Mouse (Mus musculus) megakaryocyte-erythroid progenitor cell, adult 5-6 weeks (primary cell): Measurements from ENCODE around the gene Ncaph. TPM values are rescaled to one million over a fixed set of nuclear protein-coding genes. Genes with fewer than 3 reads are reported as not detected.
"Not testable (repeated sequence)": the region's sequence is repeated elsewhere in the genome, so short reads cannot be mapped to it uniquely, and the experiment has no call there.

Experiments
- ATAC-seq: replicated peaks from 2 replicates; pipeline ENCODE4 v1.8.0; 2016; ENCODE audit warnings: mild to moderate bottlenecking, inconsistent platforms; ENCODE audit not compliant: severe bottlenecking, poor library complexity, low FRiP score, low TSS enrichment
- total RNA-seq, 2 experiments: library from RNA; stranded (forward) in 1 of 2; stranded (reverse) in 1 of 2; fragments of 200-1000, 215-1000 nt in 1 of 2; fragments of >200 nt in 1 of 2; fragmentation: Nextera tagmentation in 1 of 2; gene quantifications; 2 replicates each; pipeline ENCODE4 v1.2.3; 2014 to 2017

Gene Ncaph
- total RNA-seq (2014; fragmentation: Nextera tagmentation) (44.7 and 65.6 TPM in 2 replicates), total RNA-seq (2017) (55.8 and 57.3 TPM in 2 replicates)

DNA sequence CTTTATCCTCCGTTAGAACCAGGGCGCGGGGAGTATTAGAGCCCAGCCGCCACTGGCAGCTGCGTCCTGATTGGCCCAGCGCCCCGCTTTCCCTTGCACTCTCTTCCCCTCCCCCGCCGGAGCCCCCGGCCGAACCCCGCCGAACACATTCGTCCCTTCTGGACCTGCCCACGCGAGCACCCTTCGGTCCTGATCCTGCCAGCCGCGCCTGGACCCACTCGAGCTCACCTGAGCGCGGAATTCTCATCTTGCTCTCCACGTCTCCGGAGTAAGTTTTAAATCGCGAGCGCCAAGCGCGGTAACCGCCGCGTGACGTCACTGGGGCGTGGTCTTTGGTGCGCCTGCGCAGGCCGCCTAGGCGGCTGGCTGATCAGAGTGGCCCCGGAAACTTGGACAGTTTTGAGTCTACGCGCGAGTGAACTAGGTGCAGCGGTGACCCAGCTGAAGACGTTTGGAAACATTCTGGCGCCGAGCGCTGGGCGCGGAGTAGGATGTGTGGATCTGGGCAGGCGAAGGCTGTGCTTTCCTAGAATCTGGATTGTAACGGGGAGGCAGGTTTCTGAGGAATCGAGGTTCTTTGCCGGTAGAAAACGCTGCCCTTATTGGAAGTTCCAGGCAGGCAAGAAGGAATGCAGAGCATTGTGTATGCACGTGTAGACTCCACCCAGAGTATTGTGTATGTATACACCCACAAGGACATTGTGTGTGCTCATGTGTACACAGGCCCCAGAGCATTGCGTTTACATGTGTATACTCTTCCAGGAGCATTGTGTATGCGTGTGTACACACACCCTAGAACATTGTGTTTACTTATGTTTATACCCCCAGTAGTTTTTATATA, at the start of gene Ncaph:
Ncaph (minus strand) TSS at position 334 of the 841 bp plus-strand sequence.
- peak; percentile 85 for ATAC-seq

DNA sequence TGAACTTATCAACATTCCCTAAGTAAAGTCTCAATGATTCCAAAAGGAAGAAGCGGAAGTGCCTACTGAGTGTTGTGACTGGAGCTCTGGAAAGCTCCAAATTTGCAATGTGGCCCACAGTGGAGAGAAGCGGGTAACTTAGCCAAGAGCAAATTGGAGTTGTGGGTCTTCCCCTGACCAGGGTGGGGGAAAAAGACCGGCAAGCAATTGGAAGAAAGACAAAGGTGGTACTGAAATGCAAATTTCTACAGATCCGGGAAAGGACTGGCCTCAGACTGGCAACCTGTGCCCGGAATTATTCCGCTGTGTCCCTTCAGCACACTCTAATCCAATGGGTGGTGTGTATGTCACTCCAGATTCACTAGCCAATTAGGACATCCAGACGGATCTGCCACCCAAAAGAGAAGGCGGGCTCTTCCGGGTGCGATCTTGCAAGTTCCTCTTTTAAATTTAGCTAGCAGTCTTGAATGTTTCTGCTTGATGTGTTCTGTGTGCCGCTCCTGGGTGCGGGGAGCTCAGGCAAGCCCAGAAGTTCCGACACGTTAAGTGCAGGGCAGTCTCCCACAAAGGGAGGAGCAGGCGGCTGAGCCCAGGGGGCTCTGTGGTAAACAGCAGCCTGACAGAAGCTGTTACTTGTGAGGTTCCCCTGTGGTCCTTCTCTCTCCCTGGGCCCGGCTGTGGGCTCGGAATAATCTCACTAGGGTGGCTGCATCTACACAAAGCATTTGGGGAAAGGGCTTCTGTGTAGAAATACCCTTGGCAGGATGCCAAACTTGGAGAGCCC, 49.0 kb upstream of the Ncaph start:
- peak; percentile 100 for ATAC-seq

DNA sequence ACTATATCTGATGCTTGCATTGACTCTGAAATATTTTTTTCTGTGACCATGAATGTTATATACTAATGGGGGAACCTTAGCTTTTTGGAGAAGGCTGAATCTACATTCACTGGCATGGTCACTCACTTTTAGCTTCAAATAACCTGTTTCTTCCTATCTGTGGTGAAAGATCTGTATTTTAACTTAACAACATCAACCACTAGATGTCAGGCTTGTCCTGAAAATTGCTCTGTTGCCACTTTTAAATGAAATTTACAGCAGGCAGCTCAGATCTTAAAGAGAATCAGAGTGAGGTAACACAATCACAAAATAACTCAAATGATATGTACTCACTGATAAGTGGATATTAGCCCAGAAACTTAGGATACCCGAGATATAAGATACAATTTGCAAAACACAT, 32.5 kb upstream of the Ncaph start:
- ATAC-seq: not testable (repeated sequence)

DNA sequence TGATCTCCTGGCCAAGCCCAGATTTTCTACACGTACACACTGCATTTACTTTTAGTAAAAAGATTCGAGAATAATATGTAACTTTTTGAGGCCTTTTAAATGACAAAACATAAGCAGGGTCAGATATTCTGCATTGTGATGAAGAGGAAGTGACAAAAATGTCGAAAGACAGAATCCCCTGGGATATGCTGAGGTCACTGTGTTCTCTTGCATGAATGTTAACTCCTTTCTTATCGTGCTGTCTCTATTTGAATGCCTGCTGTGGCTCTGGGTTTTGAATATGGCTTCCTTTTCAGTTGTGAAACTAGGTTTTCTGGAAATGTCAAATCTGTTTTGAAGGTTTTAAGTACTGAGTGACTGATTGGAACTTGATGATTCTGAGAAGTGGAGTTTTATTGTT, 31.9 kb upstream of the Ncaph start:
- ATAC-seq: no peak

DNA sequence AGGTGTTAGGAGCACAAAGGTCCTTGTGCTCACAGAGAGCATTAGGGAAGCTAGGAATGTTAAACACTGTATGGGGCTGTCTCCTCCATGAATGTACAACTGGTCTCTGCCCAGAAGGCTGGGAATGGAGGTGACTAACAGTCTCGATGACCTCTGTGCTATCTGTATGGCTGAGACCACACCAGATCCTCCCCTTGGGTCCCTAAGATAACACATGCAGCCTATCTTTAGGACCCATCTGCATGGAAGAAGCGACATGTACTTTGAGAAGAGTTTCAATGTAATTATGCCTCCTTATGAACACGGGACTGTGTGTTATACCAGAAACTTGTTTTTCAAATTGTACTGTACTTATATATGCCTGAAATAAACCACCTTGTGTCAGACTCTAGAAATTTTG, 11.9 kb upstream of the Ncaph start:
- no peak for ATAC-seq

DNA sequence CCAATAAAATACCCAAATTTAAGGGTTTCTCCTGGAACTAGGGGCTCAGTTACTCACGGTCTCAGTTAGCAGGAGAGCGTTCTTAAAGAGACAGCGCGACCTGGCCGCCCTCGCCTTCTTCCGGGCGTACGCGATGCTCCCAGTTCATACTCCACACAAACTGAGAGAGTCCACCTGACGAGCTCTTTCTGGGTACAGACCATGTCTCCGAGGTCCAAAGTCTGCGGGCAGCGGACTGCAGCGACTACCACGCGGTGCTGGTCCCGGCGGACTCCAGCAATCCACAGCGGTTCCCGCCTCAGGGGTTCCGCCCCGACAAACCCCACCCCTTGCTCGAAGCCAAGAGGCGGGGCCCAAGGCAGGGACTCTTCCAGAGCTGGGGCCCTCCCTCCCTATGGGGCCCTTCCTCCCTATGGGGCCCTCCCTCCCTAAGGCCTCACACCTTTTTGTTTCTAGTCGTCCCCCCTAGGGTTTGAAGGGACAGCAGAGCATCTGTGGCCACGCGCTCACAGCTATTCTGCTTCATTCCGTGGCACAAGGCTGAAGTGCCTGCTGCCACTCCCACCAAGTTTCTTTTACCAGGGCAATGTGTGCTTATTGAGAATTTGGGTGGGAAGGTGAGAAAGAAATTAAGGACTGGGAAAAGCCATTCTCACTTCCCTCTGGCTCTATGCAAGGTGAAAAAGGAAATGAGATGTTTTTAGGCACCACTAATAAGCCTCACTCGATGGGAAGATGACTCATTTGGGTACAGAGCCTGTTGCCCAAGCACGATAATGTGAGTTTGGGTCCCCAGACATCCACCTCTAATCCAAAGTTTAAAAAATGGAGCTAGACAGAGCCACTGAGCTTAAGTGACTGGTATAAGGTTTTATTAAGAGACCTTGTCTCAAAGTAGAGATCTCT, 9.7 kb upstream of the Ncaph start, which contains the start of gene Itpripl1:
Itpripl1 (minus strand) TSS at position 285 of the 906 bp plus-strand sequence.
- peak; percentile 96 for ATAC-seq

DNA sequence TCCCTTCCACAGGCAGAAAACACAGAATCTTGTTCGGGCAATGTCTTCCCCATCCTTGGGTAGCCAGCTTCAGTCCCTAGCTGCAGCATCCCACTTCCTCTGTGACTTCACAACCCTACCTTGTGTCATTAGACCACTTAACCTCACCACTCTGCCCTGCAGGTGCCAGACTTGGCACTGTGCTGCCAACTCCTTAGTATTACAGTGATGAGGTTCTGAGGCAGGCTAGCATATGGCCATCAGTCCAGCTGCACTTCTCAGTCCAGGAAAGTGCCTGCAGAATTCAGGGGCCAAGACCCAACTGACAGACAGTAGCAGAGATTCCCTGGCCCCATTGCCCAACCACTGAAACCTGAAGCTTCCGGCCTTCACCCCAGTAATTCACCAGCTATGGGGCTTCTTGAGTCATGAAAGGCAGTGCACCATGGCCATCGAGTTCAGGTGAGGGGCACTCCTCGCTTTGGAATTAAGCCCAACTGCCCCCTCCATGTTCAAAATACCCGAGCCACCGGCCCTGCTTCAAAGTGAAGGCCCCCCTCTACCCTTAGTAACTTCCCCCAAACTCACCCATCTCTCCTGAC, 8.9 kb upstream of the Ncaph start:
- ATAC-seq: no peak

DNA sequence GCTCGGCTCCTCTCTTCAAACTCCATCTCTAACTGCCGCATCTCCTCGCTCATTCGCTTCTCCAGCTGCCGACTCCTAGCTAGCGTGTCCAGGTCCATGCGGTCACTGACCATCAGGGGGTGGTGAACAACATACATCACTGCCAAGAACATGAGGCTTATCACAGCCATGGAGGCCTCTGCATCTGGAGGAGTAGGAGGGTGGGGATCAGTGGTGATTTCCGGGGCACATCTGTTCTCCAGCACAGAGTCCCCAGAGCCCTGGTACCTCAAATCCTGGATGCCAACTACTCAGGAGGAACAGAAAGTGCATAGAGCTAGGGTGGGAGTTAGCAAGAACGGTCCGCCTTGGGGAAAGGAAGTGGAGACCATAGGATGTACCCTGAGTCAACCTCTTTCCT, 8.3 kb upstream of the Ncaph start:
- ATAC-seq: no peak

DNA sequence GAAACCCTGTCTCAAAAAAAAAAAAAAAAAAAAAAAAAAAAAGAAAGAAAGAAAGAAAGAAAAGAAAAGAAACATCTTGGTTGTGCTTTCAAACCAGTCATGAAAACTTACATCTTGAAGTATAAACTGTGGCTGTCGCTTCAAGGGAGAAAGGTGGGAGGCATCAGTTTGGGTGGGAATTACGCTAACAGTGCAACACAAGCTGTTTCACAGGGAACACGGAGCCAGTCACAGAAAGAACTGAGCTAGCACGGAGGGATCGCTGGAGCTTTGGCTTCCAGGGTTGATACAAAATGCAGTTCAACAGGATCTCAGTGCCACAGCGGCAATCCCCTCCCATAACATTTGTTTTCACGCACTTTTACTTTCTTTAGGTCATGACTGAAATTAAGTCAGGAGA, 6.3 kb upstream of the Ncaph start:
- ATAC-seq: no peak

DNA sequence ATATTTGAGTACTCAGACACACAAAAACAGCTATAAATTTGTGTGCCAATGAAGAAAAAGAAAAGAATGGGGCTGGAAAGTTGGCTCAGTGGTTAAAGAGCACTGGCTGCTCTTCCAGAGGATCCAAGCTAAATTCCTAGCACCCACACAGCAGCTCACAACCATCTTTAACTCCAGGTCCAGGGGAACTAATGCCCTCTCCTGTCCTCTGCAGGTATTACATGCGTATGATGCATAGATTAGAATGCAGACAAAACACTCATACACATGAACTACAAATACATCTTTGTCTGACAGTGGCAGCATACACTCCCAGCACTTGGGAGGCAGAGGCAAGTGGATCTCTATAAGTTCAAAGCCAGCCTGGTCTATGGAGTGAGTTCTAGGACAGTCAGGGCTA, 5.9 kb upstream of the Ncaph start:
- no peak for ATAC-seq

DNA sequence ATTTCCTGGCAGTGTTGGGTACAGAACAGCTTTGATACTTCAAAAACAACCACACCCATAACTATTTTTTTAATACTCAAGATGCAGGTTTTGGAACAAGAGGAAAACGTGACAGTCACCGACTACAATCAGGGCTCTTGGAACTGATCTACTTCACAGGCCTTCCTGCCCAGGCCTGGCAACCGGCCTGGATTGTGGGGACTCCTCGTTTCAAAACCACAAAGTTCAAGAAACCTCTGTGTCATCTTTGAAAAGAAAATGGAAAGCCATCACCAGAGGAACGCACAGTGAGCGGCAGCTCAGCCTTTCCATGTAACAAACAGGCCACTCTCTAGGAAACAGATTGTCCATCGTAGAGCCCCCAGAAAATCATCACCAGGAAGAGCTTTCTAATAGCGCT, 5.3 kb upstream of the Ncaph start:
- no peak for ATAC-seq

DNA sequence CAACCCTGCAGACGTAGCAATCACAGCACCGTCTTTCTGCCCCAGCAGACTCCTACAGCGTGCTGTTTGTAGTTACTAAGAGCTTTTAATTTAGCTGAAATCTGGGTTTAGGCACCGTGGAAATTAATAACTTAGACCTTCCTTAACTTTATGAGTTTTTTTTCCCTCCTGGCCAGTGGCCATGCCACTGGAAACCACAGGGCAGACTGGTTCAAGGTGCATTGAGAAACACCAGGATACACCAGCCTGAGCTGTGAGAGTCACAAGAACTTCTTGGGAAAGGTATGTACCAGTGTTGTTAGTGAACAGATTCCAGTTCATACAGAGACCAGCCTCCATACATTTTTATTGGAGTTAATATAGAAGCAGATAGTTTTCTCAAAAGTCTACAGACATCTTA, 4.7 kb upstream of the Ncaph start:
- ATAC-seq: no peak

DNA sequence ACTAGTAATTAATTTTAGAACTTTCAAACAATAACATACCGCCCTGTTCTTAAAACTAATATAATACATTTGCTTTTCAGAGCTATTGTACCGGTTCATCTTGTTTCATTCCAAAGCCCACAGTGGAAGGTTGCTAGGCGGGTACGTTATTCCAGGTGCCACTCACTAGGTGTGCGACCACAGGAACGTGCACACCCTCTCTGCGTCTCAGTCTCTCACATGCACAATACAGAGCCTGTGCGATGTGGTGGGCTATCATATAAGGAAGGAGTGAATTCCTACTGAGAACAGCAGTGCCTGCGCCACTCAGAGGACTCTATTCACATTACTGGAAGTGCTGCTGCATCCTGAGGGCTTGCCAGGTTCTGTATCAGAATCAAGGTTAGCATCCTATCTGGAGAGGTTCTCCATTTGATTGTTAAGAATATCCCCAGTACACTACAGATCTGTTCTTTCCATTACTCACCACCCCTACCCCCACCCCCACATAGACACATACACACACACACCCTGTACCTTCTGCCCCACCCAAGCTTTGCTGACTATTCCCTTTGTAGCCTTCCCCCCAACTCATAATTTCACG, 4.2 kb upstream of the Ncaph start:
- ATAC-seq: no peak

DNA sequence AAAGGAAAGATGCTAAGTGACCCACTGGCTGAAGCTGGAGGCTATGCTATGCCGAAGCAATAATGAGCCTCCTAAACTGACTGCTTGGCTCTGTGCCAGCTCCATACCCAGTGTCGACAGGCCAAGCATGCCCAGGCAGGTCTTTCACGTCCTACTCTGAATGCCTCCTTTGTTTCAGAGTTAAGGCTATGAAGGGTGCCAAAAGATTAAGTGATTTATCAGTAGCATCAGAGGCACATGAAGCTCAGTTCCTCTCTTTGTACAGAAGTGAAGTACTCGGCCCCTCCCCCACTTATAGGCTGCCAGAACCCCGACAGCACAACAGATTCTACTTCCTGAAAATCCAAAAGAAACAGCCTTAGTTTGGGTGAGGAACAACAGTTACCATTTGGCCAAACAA, 3.2 kb upstream of the Ncaph start:
- peak; percentile 21 for ATAC-seq

DNA sequence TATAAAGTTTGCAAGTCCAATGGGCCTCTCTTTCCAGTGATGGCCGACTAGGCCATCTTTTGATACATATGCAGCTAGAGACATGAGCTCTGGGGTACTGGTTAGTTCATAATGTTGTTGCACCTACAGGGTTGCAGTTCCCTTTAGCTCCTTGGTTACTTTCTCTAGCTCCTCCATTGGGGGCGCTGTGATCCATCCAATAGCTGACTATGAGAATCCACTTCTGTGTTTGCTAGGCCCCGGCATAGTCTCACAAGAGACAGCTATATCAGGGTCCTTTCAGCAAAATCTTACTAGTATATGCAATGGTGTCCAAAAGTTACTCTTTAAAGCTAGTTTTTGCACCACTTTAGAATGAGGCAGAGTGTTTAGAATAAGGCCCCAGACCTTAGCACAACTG, 1.5 kb upstream of the Ncaph start:
- not testable (repeated sequence) for ATAC-seq

DNA sequence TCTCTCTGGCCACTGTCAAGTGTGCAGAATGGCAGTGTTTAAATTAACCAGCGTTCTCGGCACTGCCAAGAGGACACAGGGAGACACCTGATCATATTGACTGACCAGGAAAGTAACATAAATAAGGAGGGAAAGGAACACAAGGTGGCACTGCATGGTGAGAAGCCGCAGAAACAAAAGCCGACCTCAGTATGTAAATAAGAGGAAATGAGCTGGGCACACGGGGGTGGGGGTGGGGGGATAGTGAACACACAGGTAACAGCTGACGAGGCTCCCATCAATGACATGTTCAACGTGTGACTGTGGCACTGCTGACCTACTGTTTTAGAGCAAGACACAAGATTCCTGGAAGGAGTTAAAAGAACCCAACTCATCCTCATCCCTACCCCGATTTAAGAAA, 2.4 kb downstream of the Ncaph start:
- no peak for ATAC-seq

DNA sequence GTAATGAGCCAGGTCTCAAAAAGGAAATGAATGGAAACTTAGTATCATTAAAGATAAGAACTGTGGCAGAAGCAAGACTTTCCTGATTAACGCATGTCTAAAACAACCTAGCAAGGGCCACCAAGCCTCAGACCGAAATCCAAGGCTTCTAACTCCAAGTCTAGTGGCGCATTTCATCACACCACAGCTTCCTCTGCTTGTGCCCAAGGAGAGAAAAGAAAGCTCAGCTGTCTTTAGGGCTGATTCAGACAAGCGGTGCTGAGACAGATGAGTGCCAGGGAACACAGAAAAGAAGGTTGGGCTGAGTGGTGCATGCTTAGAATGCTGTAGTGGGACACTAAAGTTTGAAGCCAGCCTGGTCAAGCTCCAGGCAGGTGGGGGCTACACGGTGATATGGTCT, 4.8 kb downstream of the Ncaph start:
- ATAC-seq: no peak

DNA sequence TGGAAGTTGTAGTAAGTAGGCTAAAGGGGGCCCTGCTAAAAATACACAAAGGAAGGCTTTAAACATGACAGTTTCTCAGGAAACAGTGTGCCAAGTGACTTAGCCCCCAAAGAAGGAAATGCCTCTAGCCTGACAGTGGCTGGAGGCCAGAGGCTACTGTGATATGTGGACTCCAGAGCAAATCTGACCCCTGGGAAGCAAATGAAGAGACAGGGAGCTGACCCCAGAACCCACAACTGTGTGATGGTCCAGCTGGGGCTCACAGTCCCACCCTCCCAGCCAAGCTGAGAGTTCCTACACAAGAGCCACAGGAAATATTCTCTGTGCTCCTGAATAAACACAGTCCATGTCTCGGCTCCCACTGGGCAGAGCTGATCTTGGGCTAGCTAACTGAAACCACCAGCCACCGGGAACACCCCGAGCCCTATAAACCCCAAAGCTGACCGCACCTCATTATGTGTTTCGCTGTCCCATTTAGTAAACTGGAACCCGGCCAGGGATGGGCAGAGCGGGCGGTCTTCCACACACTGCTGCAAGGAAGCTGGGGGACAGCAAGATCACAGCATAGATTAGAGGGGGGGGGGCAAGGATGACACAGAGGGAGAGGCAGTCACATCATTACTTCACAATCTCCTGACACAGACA, 12.0 kb downstream of the Ncaph start:
- no peak for ATAC-seq

DNA sequence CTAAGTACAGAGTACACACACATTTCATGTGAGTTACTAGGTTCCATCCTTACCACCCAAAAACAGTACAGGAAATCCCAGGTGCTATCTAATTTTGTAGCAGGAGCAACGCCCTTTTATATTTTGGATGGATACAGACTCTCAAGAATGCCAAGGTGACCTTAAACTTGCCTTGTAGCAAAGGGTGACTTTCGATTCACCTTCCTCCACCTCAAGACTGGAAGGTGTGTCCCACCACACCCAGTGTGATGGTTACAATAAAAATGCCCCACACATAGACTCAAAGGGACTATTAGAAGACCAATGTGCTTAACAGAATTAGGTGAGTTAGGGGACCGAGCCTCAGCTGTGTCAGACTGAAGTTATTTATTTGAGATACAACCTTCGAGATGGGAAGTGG, 24.8 kb downstream of the Ncaph start:
- ATAC-seq: no peak
